Mouse (Mus musculus): ENCODE results near the gene Cxcr2. TPM values are rescaled to one million over a fixed set of nuclear protein-coding genes. Genes with fewer than 3 reads are reported as not detected.
"Not testable (repeated sequence)": the region's sequence is repeated elsewhere in the genome, so short reads cannot be mapped to it uniquely, and the experiment has no call there.

The Cxcr2 gene
- polyA plus RNA-seq, 1 experiment from 2014 or later, result 0.47 TPM

DNA sequence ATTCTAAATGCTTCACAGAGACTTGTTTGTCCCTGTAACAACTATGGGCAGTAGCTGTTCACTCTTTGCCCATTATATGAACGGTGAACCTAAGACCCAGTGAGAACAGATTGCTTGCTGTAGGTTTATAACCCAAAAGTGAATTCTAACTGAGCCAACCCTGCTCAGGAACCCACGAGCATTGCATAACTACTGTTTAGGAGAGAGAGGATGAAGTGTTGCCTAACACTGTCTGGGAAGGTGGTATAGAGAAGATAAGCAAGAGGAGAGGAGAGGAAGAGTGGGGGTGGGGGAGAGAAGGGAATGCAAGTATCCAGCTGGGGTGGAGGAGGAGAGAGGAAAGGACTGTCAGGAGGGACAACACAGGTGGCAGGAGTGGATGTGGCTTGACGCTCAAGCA lies 2.7 kb upstream of the Cxcr2 start:
- WGBS, result 31% methylated on average over 3 of the region's 3 CpGs
- ATAC-seq (replicated peaks; ENCODE audit: low FRiP score), result no peak
- peaks cover 14% of the 10 kb centered on the region for H3K4me1 ChIP-seq (replicated peaks; ENCODE audit: control insufficient read depth, insufficient read depth, low read length)
- no peaks in the 10 kb centered on the region for H3K27me3 ChIP-seq (replicated peaks; ENCODE audit: control insufficient read depth, insufficient read depth, low read length)
- H3K9ac ChIP-seq (ENCODE audit: low read depth, low read length), result no peak overlapping the region
- no peak overlapping the region for H3K27ac ChIP-seq (ENCODE audit: low read depth, low read length)
- H3K4me3 ChIP-seq (ENCODE audit: low read depth, low read length), result no peak overlapping the region
- DNase-seq (ENCODE audit: low spot score), result peak; percentile 32
- H3K4me2 ChIP-seq, result no peak overlapping the region
- no peaks in the 10 kb centered on the region for H3K36me3 ChIP-seq (ENCODE audit: control insufficient read depth, insufficient read depth, low read length)
- no peaks in the 10 kb centered on the region for H3K9me3 ChIP-seq (ENCODE audit: control insufficient read depth, low read length)

DNA sequence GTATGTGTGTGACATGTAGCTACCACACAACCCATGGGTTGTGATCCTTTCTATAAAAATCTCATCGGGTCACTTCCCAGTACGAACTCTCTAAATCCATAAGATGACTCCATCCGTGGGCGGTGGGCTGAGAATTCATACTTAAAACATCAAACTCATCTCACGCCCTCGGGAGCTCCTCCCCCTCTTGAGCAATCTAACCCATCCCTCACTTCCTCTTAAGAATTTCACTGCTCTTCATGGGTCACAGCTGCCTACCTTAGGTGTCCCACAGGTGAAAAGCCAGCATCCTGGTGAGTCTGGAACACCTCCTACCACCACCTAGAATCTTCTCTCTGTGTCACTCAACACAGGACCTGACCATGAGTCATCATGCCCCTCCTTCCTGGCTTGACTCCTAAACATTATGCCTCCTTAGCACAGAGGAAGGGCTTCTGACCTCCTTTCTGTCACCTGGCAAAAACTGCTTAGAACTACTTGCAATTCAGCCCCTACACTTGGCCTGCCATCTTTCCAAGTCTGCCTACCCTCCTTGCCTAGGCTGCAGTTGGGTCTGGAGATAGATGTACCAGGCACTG lies 1.7 kb downstream of the Cxcr2 start:
- no peaks in the 10 kb centered on the region for H3K27me3 ChIP-seq (replicated peaks; ENCODE audit: control insufficient read depth, insufficient read depth, low read length)

DNA sequence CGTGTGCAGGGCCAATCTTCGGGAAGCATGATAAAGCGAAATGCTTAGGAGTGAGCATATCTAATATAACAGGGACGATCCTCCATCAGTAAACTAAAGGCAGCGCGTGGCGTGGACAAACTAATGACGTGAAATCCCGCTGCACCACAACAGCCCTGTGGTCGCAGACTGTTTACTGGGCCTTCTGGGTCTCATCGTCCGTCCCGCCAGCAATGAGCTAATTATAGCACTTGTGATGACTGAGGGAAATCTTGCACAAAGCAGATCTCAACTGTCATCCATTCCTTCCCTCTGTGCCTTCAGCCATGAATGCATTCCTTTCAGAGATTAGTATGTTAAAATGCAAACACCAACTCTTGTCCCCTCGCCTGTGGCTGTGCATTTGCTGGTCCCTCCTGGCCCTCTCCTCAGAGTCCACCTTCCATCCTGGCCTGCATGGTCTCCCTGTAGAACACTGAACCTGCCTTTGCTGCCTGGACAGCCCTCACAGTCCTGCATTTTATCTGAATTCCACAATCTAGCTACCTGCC lies 2.7 kb downstream of the Cxcr2 start:
- DNase-seq (ENCODE audit: low spot score) (no peak), ATAC-seq (replicated peaks; ENCODE audit: low FRiP score) (no peak)
- H3K4me2 ChIP-seq, result no peak overlapping the region

More for the DNA sequence above, 1.7 kb downstream of the Cxcr2 start:
- Histone ChIP-seq H3K36me3 (ENCODE audit: control insufficient read depth, insufficient read depth, low read length) (no peaks in the 10 kb centered on the region), H3K4me1 (replicated peaks; ENCODE audit: control insufficient read depth, insufficient read depth, low read length) (peaks cover 3% of the 10 kb centered on the region; the same call in 1 of the 2 replicates), H3K4me2 (no peak overlapping the region), H3K27ac (ENCODE audit: low read depth, low read length) (no peak overlapping the region), H3K9ac (ENCODE audit: low read depth, low read length) (no peak overlapping the region), H3K9me3 (ENCODE audit: control insufficient read depth, low read length) (no peaks in the 10 kb centered on the region), H3K4me3 (ENCODE audit: low read depth, low read length) (no peak overlapping the region)
- WGBS, result 51% methylated on average over 6 of the region's 6 CpGs
- DNase-seq (ENCODE audit: low spot score) (no peak), ATAC-seq (replicated peaks; ENCODE audit: low FRiP score) (no peak)

DNA sequence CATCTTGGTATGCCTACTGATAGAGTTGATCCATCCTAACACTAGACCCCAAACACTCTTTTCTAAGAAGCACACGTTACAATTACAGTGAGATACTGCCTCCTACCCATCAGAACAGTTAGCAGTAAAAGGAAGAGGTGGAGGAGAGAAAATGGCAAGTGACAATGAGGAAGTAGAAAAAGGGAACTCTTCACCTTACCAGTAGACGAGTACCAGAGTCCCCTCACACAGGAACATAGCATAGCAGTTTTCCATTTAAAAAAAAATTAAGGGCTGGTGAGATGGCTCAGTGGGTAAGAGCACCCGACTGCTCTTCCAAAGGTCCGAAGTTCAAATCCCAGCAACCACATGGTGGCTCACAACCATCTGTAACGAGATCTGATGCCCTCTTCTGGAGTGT lies 5.8 kb downstream of the Cxcr2 start:
- ATAC-seq (replicated peaks; ENCODE audit: low FRiP score); H3K4me1 ChIP-seq (replicated peaks; ENCODE audit: control insufficient read depth, insufficient read depth, low read length); H3K4me2 ChIP-seq; H3K36me3 ChIP-seq (ENCODE audit: control insufficient read depth, insufficient read depth, low read length); DNase-seq (ENCODE audit: low spot score); H3K9me3 ChIP-seq (ENCODE audit: control insufficient read depth, low read length); H3K9ac ChIP-seq (ENCODE audit: low read depth, low read length); H3K4me3 ChIP-seq (ENCODE audit: low read depth, low read length); H3K27me3 ChIP-seq (replicated peaks; ENCODE audit: control insufficient read depth, insufficient read depth, low read length); H3K27ac ChIP-seq (ENCODE audit: low read depth, low read length): not testable (repeated sequence)
- WGBS, result 61% methylated on average over 4 of the region's 5 CpGs

More for the DNA sequence above, 2.7 kb downstream of the Cxcr2 start:
- Histone ChIP-seq H3K36me3 (ENCODE audit: control insufficient read depth, insufficient read depth, low read length) (no peaks in the 10 kb centered on the region), H3K4me1 (replicated peaks; ENCODE audit: control insufficient read depth, insufficient read depth, low read length) (peaks cover 3% of the 10 kb centered on the region; the same call in 1 of the 2 replicates), H3K27me3 (replicated peaks; ENCODE audit: control insufficient read depth, insufficient read depth, low read length) (no peaks in the 10 kb centered on the region), H3K9me3 (ENCODE audit: control insufficient read depth, low read length) (no peaks in the 10 kb centered on the region), H3K27ac (ENCODE audit: low read depth, low read length) (no peak overlapping the region), H3K4me3 (ENCODE audit: low read depth, low read length) (no peak overlapping the region), H3K9ac (ENCODE audit: low read depth, low read length) (no peak overlapping the region)
- WGBS, result 51% methylated on average over 14 of the region's 14 CpGs

DNA sequence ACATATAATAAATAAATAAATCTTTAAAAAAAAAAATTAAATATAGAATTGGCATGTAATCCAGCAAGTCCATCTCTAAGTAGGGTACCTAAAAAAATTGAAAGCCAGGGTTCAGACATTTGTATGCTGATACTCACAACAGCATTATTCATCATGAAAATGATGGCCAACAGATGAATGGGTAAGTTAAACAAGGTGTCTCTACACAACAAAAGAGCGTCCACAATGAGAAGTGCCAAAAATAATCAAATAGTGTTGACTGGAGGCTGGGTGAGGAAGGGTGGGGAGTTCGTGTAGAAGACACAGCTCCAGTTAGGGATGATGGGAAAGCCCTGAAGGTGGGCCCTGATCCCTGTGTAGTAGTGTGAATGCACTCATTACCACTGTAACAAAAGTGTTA lies 6.2 kb downstream of the Cxcr2 start:
- no peak overlapping the region for H3K4me3 ChIP-seq (ENCODE audit: low read depth, low read length)
- 56% methylated on average over 2 of the region's 2 CpGs for WGBS
- no peaks in the 10 kb centered on the region for H3K27me3 ChIP-seq (replicated peaks; ENCODE audit: control insufficient read depth, insufficient read depth, low read length)
- peaks cover 3% of the 10 kb centered on the region; the same call in 1 of the 2 replicates for H3K4me1 ChIP-seq (replicated peaks; ENCODE audit: control insufficient read depth, insufficient read depth, low read length)
- H3K36me3 ChIP-seq (ENCODE audit: control insufficient read depth, insufficient read depth, low read length), result no peaks in the 10 kb centered on the region
- no peak overlapping the region for H3K27ac ChIP-seq (ENCODE audit: low read depth, low read length)
- DNase-seq (ENCODE audit: low spot score) (no peak), ATAC-seq (replicated peaks; ENCODE audit: low FRiP score) (no peak)
- H3K9ac ChIP-seq (ENCODE audit: low read depth, low read length), result no peak overlapping the region
- H3K4me2 ChIP-seq, result no peak overlapping the region
- H3K9me3 ChIP-seq (ENCODE audit: control insufficient read depth, low read length), result no peaks in the 10 kb centered on the region

DNA sequence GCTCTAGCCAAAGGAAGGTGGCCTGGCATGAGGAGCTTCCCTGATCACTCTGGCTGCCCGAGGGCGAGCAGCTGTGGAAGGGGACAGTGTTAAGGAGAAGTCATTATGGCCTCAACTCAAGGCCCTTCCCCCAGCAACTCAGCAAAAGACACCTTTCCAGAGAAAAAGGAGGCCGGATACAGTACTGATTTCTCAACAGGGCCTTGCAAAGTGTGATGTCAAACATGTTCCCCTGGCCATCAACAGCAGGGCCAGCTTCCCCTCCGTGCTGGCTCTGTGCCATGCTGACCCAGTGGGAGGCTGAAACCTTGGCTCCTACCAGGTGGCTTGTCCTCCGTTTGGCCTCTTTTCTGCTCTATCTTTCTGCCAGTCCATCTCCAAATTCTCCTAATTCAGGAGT lies 13.3 kb downstream of the Cxcr2 start:
- Histone ChIP-seq H3K27me3 (replicated peaks; ENCODE audit: control insufficient read depth, insufficient read depth, low read length) (no peaks in the 10 kb centered on the region), H3K9ac (ENCODE audit: low read depth, low read length) (no peak overlapping the region), H3K27ac (ENCODE audit: low read depth, low read length) (no peak overlapping the region), H3K4me3 (ENCODE audit: low read depth, low read length) (no peak overlapping the region), H3K9me3 (ENCODE audit: control insufficient read depth, low read length) (no peaks in the 10 kb centered on the region), H3K4me1 (replicated peaks; ENCODE audit: control insufficient read depth, insufficient read depth, low read length) (no peaks in the 10 kb centered on the region), H3K4me2 (no peak overlapping the region), H3K36me3 (ENCODE audit: control insufficient read depth, insufficient read depth, low read length) (no peaks in the 10 kb centered on the region)
- no peak for ATAC-seq (replicated peaks; ENCODE audit: low FRiP score)
- no peak for DNase-seq (ENCODE audit: low spot score)
- WGBS, result 78% methylated on average over 5 of the region's 5 CpGs

DNA sequence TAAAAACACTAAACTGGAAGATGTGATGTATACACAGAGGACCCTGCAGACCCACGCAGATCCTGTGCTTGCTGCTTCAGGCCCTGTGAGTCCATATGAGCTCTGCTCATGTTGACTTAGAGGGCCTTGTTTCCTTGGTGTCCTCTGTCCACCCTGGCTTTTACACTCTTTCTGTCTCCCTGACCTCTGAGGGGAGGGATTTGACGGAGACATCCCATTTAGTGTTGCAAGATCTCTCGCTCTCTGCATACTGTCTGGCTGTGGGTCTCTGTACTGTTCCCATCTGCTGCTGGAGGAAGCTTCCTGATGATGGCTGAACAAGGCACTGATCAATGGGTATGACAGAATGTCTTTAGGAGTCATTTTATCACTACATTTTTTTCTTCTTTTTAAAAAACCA lies 15.9 kb downstream of the Cxcr2 start:
- no peak overlapping the region for H3K4me2 ChIP-seq
- no peak for DNase-seq (ENCODE audit: low spot score)
- no peak overlapping the region for H3K27ac ChIP-seq (ENCODE audit: low read depth, low read length)
- H3K36me3 ChIP-seq (ENCODE audit: control insufficient read depth, insufficient read depth, low read length), result no peaks in the 10 kb centered on the region
- no peak for ATAC-seq (replicated peaks; ENCODE audit: low FRiP score)
- H3K4me3 ChIP-seq (ENCODE audit: low read depth, low read length), result no peak overlapping the region
- H3K9me3 ChIP-seq (ENCODE audit: control insufficient read depth, low read length), result no peaks in the 10 kb centered on the region
- peaks cover 4% of the 10 kb centered on the region; the same call in 1 of the 2 replicates for H3K4me1 ChIP-seq (replicated peaks; ENCODE audit: control insufficient read depth, insufficient read depth, low read length)
- no peak overlapping the region for H3K9ac ChIP-seq (ENCODE audit: low read depth, low read length)
- 86% methylated on average over 3 of the region's 3 CpGs for WGBS
- H3K27me3 ChIP-seq (replicated peaks; ENCODE audit: control insufficient read depth, insufficient read depth, low read length), result no peaks in the 10 kb centered on the region

DNA sequence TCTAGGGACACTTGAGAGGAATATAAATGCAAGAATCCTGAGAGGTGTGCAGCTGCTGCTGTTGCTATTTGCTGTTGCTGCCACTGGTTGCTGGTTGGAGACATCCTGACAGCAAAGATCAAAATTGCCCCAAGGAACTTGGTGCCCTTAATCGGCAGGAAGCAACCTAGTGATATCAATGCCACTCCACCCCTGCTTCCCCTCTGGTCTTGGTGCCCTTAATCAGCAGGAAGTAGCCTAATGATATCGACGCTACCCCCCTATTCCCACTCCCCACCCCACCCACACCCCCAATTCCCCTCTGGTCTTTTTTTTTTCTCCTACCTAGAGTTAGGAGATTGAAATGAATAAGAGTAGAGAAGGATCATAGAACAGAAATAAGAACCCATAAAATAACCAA lies 18.9 kb downstream of the Cxcr2 start:
- no peak for ATAC-seq (replicated peaks; ENCODE audit: low FRiP score)
- Histone ChIP-seq H3K27me3 (replicated peaks; ENCODE audit: control insufficient read depth, insufficient read depth, low read length) (no peaks in the 10 kb centered on the region), H3K4me1 (replicated peaks; ENCODE audit: control insufficient read depth, insufficient read depth, low read length) (peaks cover 7% of the 10 kb centered on the region; the same call in 1 of the 2 replicates), H3K36me3 (ENCODE audit: control insufficient read depth, insufficient read depth, low read length) (no peaks in the 10 kb centered on the region), H3K4me3 (ENCODE audit: low read depth, low read length) (no peak overlapping the region), H3K27ac (ENCODE audit: low read depth, low read length) (no peak overlapping the region), H3K9ac (ENCODE audit: low read depth, low read length) (no peak overlapping the region), H3K9me3 (ENCODE audit: control insufficient read depth, low read length) (no peaks in the 10 kb centered on the region), H3K4me2 (peak overlapping the region; percentile 23; the same call in 1 of the 2 replicates)
- WGBS, result 29% methylated on average over 3 of the region's 3 CpGs
- DNase-seq (ENCODE audit: low spot score), result no peak

DNA sequence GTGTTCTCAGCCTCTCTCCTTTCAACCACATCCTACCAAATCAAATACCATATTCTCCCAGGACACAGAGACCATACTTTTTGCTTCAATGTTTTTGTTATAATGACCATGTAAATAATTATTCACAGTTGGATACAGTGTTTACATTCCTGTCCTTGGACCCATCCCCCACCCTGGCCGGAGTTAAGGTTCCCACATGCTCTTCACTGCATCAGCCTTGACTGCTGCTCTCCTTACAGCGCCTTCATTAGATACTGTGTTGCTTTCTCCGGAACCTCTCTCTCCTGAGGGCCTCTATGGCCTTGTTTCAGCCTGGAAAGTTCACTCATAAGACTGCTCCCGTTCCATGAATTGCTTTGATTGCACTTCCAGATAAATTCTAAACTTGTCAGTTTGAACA lies 21.9 kb downstream of the Cxcr2 start:
- Histone ChIP-seq H3K27me3 (replicated peaks; ENCODE audit: control insufficient read depth, insufficient read depth, low read length) (no peaks in the 10 kb centered on the region), H3K27ac (ENCODE audit: low read depth, low read length) (no peak overlapping the region), H3K9me3 (ENCODE audit: control insufficient read depth, low read length) (no peaks in the 10 kb centered on the region), H3K4me3 (ENCODE audit: low read depth, low read length) (no peak overlapping the region), H3K36me3 (ENCODE audit: control insufficient read depth, insufficient read depth, low read length) (no peaks in the 10 kb centered on the region), H3K4me2 (no peak overlapping the region), H3K4me1 (replicated peaks; ENCODE audit: control insufficient read depth, insufficient read depth, low read length) (peaks cover 7% of the 10 kb centered on the region; the same call in 1 of the 2 replicates), H3K9ac (ENCODE audit: low read depth, low read length) (no peak overlapping the region)
- ATAC-seq (replicated peaks; ENCODE audit: low FRiP score) (no peak), DNase-seq (ENCODE audit: low spot score) (no peak)
- WGBS, result 63% methylated on average over 4 of the region's 4 CpGs

Measured in liver, embryonic 11.5 days (tissue).